Mouse (Mus musculus): ENCODE measurements at regions not wholly inside any gene's neighbourhood (a gene's known extent, or its start where the extent isn't known, plus 50 kb on each side); places are given as distances from the start of the nearest gene placed in this dataset.

GRCm38 (mm10) chr2:128263880-128264279, 138.0 kb downstream of the Bcl2l11 start:
- TF ChIP-seq TBP (conservative IDR thresholded peaks at IDR 0.05; ENCODE audit: low read depth, low read length) (no peak), POLR2A (IDR thresholded peaks at IDR 0.05; ENCODE audit: low read depth, low read length) (no peak), CTCF (conservative IDR thresholded peaks at IDR 0.05 in 1 of 2, IDR thresholded peaks at IDR 0.05 in 1 of 2; ENCODE audit: low read depth in 2 of 2, low read length in 2 of 2) (no peak), EP300 (IDR thresholded peaks at IDR 0.05; ENCODE audit: low read length) (no peak), POLR2AphosphoS2 (IDR thresholded peaks at IDR 0.05; ENCODE audit: low read depth, low read length) (no peak), RAD21 (IDR thresholded peaks at IDR 0.05; ENCODE audit: low read depth, low read length) (no peak), USF1 (IDR thresholded peaks at IDR 0.05; ENCODE audit: low read depth, low read length) (no peak), ETS1 (conservative IDR thresholded peaks at IDR 0.05; ENCODE audit: low read depth, low read length) (no peak), RCOR1 (conservative IDR thresholded peaks at IDR 0.05; ENCODE audit: low read depth, low read length) (no peak), CHD1 (IDR thresholded peaks at IDR 0.05; ENCODE audit: low read depth, low read length) (no peak), ZNF384 (IDR thresholded peaks at IDR 0.05; ENCODE audit: low read depth, low read length) (no peak), SMC3 (IDR thresholded peaks at IDR 0.05; ENCODE audit: low read depth, low read length) (no peak), MEF2A (IDR thresholded peaks at IDR 0.05; ENCODE audit: borderline replicate concordance, low read depth, low read length) (no peak)

All from CH12.LX (cell line).